Mouse (Mus musculus): ENCODE data around the gene Arhgef26.

DNA sequence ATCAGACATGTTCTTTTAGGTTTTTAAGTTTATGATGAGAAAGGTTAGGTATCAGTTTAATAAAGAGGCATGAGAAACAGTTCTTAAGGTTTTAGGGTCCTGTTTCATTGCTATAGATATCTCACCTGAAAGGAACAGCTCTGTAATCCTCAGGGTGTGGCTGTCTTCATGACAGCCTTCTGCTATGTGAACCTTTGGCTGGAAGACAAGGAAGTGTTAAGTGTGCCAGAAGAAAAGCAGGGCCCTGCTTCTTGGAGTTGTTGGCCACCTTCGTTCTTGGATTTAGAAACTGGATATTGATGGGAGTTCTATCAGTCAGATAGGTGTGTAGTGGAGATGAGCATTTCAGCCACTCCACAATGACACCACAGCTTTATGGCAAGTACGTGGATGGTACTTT, 38.6 kb downstream of the Arhgef26 start:
- no peak for TF ChIP-seq CTCF (IDR thresholded peaks at IDR 0.05; ENCODE audit: borderline replicate concordance, control insufficient read depth, extremely low read depth, insufficient read depth, low read length, poor library complexity)
- no peak for TF ChIP-seq POLR2A (IDR thresholded peaks at IDR 0.05; ENCODE audit: control insufficient read depth, extremely low read depth, insufficient read depth, low read length, poor library complexity)
